Mouse (Mus musculus) erythroblast, embryonic 14.5 days (primary cell): ENCODE data around the gene Mcrip2.

Experiments
- GATA1 ChIP-seq: IDR thresholded peaks from 2 replicates; pipeline ENCODE4 v1.6.1; 2012; ENCODE audit warnings: low read length, inconsistent platforms, mixed read lengths
- TAL1 ChIP-seq: IDR thresholded peaks from 3 replicates; pipeline ENCODE4 v1.6.1; 2012; ENCODE audit warnings: low read length, inconsistent platforms, mixed read lengths

GRCm38 (mm10) chr17:25882306-25882705, 13.7 kb upstream of the Mcrip2 start:
- TF ChIP-seq GATA1, result no peak
- no peak for TF ChIP-seq TAL1
